Mouse (Mus musculus): ENCODE results near the gene Nrcam. TPM values are rescaled to one million over a fixed set of nuclear protein-coding genes. Genes with fewer than 3 reads are reported as not detected.

Nrcam gene
- polyA plus RNA-seq, 1 experiment from 2014 or later: 125 TPM

GRCm38 (mm10) chr12:44535623-44536022 is 206.9 kb downstream of the Nrcam start:
- H3K27ac ChIP-seq (ENCODE audit: low read depth, low read length): no peak overlapping the region
- peak; percentile 25; the same call in 1 of the 2 replicates for ATAC-seq

GRCm38 (mm10) chr12:44547721-44548369 is 219.2 kb downstream of the Nrcam start:
- H3K36me3 ChIP-seq (ENCODE audit: control insufficient read depth, insufficient read depth, low read length): peaks cover 6% of the 10 kb centered on the region; the same call in 1 of the 2 replicates
- ATAC-seq: peak; percentile 61
- H3K9ac ChIP-seq (ENCODE audit: low read depth, low read length): no peak overlapping the region
- no peak overlapping the region for H3K4me2 ChIP-seq (ENCODE audit: low read length)
- no peak overlapping the region for H3K4me3 ChIP-seq (ENCODE audit: low read length)
- H3K27me3 ChIP-seq (replicated peaks; ENCODE audit: control insufficient read depth, insufficient read depth, low read length): no peaks in the 10 kb centered on the region
- no peaks in the 10 kb centered on the region; the same call in 1 of the 2 replicates for H3K4me1 ChIP-seq (ENCODE audit: control insufficient read depth, insufficient read depth, low read depth, low read length)
- no peaks in the 10 kb centered on the region for H3K9me3 ChIP-seq (ENCODE audit: control insufficient read depth, low read length)
- H3K27ac ChIP-seq (ENCODE audit: low read depth, low read length): no peak overlapping the region
- WGBS: 47% methylated on average over 8 of the region's 8 CpGs

More at GRCm38 (mm10) chr12:44535623-44536022, 206.9 kb downstream of the Nrcam start:
- H3K9me3 ChIP-seq (ENCODE audit: control insufficient read depth, low read length): no peaks in the 10 kb centered on the region
- H3K9ac ChIP-seq (ENCODE audit: low read depth, low read length): no peak overlapping the region
- H3K4me3 ChIP-seq (ENCODE audit: low read length): no peak overlapping the region
- H3K4me1 ChIP-seq (ENCODE audit: control insufficient read depth, insufficient read depth, low read depth, low read length): peaks cover 2% of the 10 kb centered on the region
- no peak overlapping the region for H3K4me2 ChIP-seq (ENCODE audit: low read length)
- H3K27me3 ChIP-seq (replicated peaks; ENCODE audit: control insufficient read depth, insufficient read depth, low read length): no peaks in the 10 kb centered on the region
- H3K36me3 ChIP-seq (ENCODE audit: control insufficient read depth, insufficient read depth, low read length): 0 out of 2 replicates have a peak, but pooled peaks cover 2% of the 10 kb centered on the region
- WGBS: 19% methylated on average over 5 of the region's 5 CpGs

GRCm38 (mm10) chr12:44548465-44548864 is 219.8 kb downstream of the Nrcam start:
- no peak overlapping the region for H3K9ac ChIP-seq (ENCODE audit: low read depth, low read length)
- H3K4me2 ChIP-seq (ENCODE audit: low read length): no peak overlapping the region
- no peaks in the 10 kb centered on the region for H3K27me3 ChIP-seq (replicated peaks; ENCODE audit: control insufficient read depth, insufficient read depth, low read length)
- H3K9me3 ChIP-seq (ENCODE audit: control insufficient read depth, low read length): no peaks in the 10 kb centered on the region
- H3K4me1 ChIP-seq (ENCODE audit: control insufficient read depth, insufficient read depth, low read depth, low read length): no peaks in the 10 kb centered on the region; the same call in 1 of the 2 replicates
- peaks cover 6% of the 10 kb centered on the region; the same call in 1 of the 2 replicates for H3K36me3 ChIP-seq (ENCODE audit: control insufficient read depth, insufficient read depth, low read length)
- no peak overlapping the region for H3K4me3 ChIP-seq (ENCODE audit: low read length)
- 66% methylated on average over 9 of the region's 9 CpGs for WGBS
- no peak; the same call in 1 of the 2 replicates for ATAC-seq
- no peak overlapping the region for H3K27ac ChIP-seq (ENCODE audit: low read depth, low read length)

GRCm38 (mm10) chr12:44551614-44552013 is 222.9 kb downstream of the Nrcam start:
- Histone ChIP-seq H3K9me3 (ENCODE audit: control insufficient read depth, low read length) (no peaks in the 10 kb centered on the region), H3K27ac (ENCODE audit: low read depth, low read length) (no peak overlapping the region), H3K27me3 (replicated peaks; ENCODE audit: control insufficient read depth, insufficient read depth, low read length) (no peaks in the 10 kb centered on the region), H3K9ac (ENCODE audit: low read depth, low read length) (no peak overlapping the region), H3K4me2 (ENCODE audit: low read length) (no peak overlapping the region), H3K36me3 (ENCODE audit: control insufficient read depth, insufficient read depth, low read length) (peaks cover 6% of the 10 kb centered on the region; the same call in 1 of the 2 replicates), H3K4me3 (ENCODE audit: low read length) (no peak overlapping the region), H3K4me1 (ENCODE audit: control insufficient read depth, insufficient read depth, low read depth, low read length) (no peaks in the 10 kb centered on the region)
- no peak for ATAC-seq

- H3K36me3 ChIP-seq (ENCODE audit: control insufficient read depth, insufficient read depth, low read length): peaks cover 8% of the 10 kb centered on the region; the same call in 1 of the 2 replicates
- H3K27ac ChIP-seq (ENCODE audit: low read depth, low read length): no peak overlapping the region
- H3K9me3 ChIP-seq (ENCODE audit: control insufficient read depth, low read length): no peaks in the 10 kb centered on the region
- no peak for ATAC-seq
- no peak overlapping the region for H3K9ac ChIP-seq (ENCODE audit: low read depth, low read length)
- no peaks in the 10 kb centered on the region for H3K27me3 ChIP-seq (replicated peaks; ENCODE audit: control insufficient read depth, insufficient read depth, low read length)
- no peak overlapping the region for H3K4me2 ChIP-seq (ENCODE audit: low read length)
- WGBS: 67% methylated on average over 2 of the region's 2 CpGs
- no peaks in the 10 kb centered on the region for H3K4me1 ChIP-seq (ENCODE audit: control insufficient read depth, insufficient read depth, low read depth, low read length)
- H3K4me3 ChIP-seq (ENCODE audit: low read length): no peak overlapping the region
Observed at GRCm38 (mm10) chr12:44554051-44554450, 225.4 kb downstream of the Nrcam start.

- ATAC-seq: peak; percentile 77; the same call in 1 of the 2 replicates
- Histone ChIP-seq H3K4me2 (ENCODE audit: low read length) (no peak overlapping the region), H3K27ac (ENCODE audit: low read depth, low read length) (no peak overlapping the region), H3K4me1 (ENCODE audit: control insufficient read depth, insufficient read depth, low read depth, low read length) (no peaks in the 10 kb centered on the region), H3K9me3 (ENCODE audit: control insufficient read depth, low read length) (no peaks in the 10 kb centered on the region), H3K9ac (ENCODE audit: low read depth, low read length) (no peak overlapping the region), H3K36me3 (ENCODE audit: control insufficient read depth, insufficient read depth, low read length) (peaks cover 8% of the 10 kb centered on the region; the same call in 1 of the 2 replicates), H3K27me3 (replicated peaks; ENCODE audit: control insufficient read depth, insufficient read depth, low read length) (no peaks in the 10 kb centered on the region), H3K4me3 (ENCODE audit: low read length) (no peak overlapping the region)
- 92% methylated on average over 1 of the region's 1 CpGs for WGBS
Observed at GRCm38 (mm10) chr12:44554808-44555207, 226.1 kb downstream of the Nrcam start.

GRCm38 (mm10) chr12:44560002-44560401 is 231.3 kb downstream of the Nrcam start:
- H3K4me1 ChIP-seq (ENCODE audit: control insufficient read depth, insufficient read depth, low read depth, low read length): no peaks in the 10 kb centered on the region
- H3K9ac ChIP-seq (ENCODE audit: low read depth, low read length): no peak overlapping the region
- peaks cover 14% of the 10 kb centered on the region for H3K36me3 ChIP-seq (ENCODE audit: control insufficient read depth, insufficient read depth, low read length)
- H3K27me3 ChIP-seq (replicated peaks; ENCODE audit: control insufficient read depth, insufficient read depth, low read length): no peaks in the 10 kb centered on the region
- H3K9me3 ChIP-seq (ENCODE audit: control insufficient read depth, low read length): no peaks in the 10 kb centered on the region
- no peak for ATAC-seq
- no peak overlapping the region for H3K27ac ChIP-seq (ENCODE audit: low read depth, low read length)
- H3K4me3 ChIP-seq (ENCODE audit: low read length): no peak overlapping the region
- no peak overlapping the region for H3K4me2 ChIP-seq (ENCODE audit: low read length)

GRCm38 (mm10) chr12:44570070-44570469 is 241.4 kb downstream of the Nrcam start:
- 0 out of 2 replicates have a peak, but pooled peaks have one; percentile 59 for ATAC-seq
- Histone ChIP-seq H3K4me3 (ENCODE audit: low read length) (no peak overlapping the region), H3K9ac (ENCODE audit: low read depth, low read length) (no peak overlapping the region), H3K4me1 (ENCODE audit: control insufficient read depth, insufficient read depth, low read depth, low read length) (no peaks in the 10 kb centered on the region), H3K27me3 (replicated peaks; ENCODE audit: control insufficient read depth, insufficient read depth, low read length) (no peaks in the 10 kb centered on the region), H3K36me3 (ENCODE audit: control insufficient read depth, insufficient read depth, low read length) (peaks cover 28% of the 10 kb centered on the region), H3K4me2 (ENCODE audit: low read length) (no peak overlapping the region), H3K9me3 (ENCODE audit: control insufficient read depth, low read length) (no peaks in the 10 kb centered on the region), H3K27ac (ENCODE audit: low read depth, low read length) (no peak overlapping the region)
- 88% methylated on average over 7 of the region's 7 CpGs for WGBS

- no peak overlapping the region for H3K27ac ChIP-seq (ENCODE audit: low read depth, low read length)
- H3K27me3 ChIP-seq (replicated peaks; ENCODE audit: control insufficient read depth, insufficient read depth, low read length): no peaks in the 10 kb centered on the region
- no peaks in the 10 kb centered on the region for H3K4me1 ChIP-seq (ENCODE audit: control insufficient read depth, insufficient read depth, low read depth, low read length)
- no peak overlapping the region for H3K4me2 ChIP-seq (ENCODE audit: low read length)
- no peaks in the 10 kb centered on the region for H3K9me3 ChIP-seq (ENCODE audit: control insufficient read depth, low read length)
- no peak overlapping the region for H3K4me3 ChIP-seq (ENCODE audit: low read length)
- ATAC-seq: no peak
- no peak overlapping the region for H3K9ac ChIP-seq (ENCODE audit: low read depth, low read length)
- 12% methylated on average over 3 of the region's 3 CpGs for WGBS
- peaks cover 33% of the 10 kb centered on the region for H3K36me3 ChIP-seq (ENCODE audit: control insufficient read depth, insufficient read depth, low read length)
Observed at GRCm38 (mm10) chr12:44572664-44573063, 244.0 kb downstream of the Nrcam start.

Data from hindbrain, embryonic 16.5 days (tissue).